Mouse (Mus musculus): ENCODE measurements around the gene Spryd4.

GRCm38 (mm10) chr10:128208326-128208725 is 3.3 kb downstream of the Spryd4 start:
- no peak for TF ChIP-seq CTCF (IDR thresholded peaks at IDR 0.05; ENCODE audit: extremely low read depth, insufficient read depth, insufficient read length, insufficient replicate concordance)
- no peak for TF ChIP-seq POLR2A (IDR thresholded peaks at IDR 0.05; ENCODE audit: low read depth, low read length)

Measured in spleen, adult 2 months (tissue).